Mouse (Mus musculus) monocyte, adult 2 months (primary cell): ENCODE data around the gene Methig1.
"Not testable (repeated sequence)": the region's sequence is repeated elsewhere in the genome, so short reads cannot be mapped to it uniquely, and the experiment has no call there.

Source experiments
- DNase-seq, 2 experiments: peaks; one replicate each; pipeline ENCODE4 v3.0.0; 2022; ENCODE audit warnings: low spot score in 2 of 2, low read depth in 1 of 2

Methig1 gene

DNA sequence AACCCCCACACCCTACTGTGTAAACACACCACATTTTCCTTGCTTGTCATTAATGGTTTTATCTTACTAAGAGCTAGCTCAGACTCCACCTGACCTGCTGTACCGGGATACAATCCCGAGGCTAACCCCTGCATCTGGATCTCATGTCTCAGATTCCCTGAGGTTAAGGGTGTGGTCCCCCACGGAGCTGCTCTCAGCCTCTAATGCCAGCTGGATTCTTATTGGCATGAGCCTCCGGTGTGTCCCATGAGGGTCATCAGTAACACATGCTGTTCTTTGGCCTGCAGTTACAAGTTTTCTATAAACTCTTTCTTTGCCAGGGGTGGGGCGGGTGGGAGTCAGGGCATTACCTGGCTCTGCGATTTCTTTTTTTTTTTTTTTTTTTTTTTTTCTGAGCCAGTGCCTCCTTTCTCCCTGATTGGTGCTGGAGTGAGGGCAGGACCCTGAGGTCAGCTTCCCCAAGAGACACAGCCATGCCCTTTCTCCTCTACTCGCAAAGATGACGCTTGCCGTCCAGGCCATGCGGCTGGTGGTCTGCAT, at the start of gene Methig1, which contains the start of gene Mettl7a2:
Gene Methig1, plus strand, starts transcription at position 439 of the 540 bp plus-strand sequence.
Gene Mettl7a2, plus strand, starts transcription at position 490 of the 540 bp plus-strand sequence.
- DNase-seq, result no peak

DNA sequence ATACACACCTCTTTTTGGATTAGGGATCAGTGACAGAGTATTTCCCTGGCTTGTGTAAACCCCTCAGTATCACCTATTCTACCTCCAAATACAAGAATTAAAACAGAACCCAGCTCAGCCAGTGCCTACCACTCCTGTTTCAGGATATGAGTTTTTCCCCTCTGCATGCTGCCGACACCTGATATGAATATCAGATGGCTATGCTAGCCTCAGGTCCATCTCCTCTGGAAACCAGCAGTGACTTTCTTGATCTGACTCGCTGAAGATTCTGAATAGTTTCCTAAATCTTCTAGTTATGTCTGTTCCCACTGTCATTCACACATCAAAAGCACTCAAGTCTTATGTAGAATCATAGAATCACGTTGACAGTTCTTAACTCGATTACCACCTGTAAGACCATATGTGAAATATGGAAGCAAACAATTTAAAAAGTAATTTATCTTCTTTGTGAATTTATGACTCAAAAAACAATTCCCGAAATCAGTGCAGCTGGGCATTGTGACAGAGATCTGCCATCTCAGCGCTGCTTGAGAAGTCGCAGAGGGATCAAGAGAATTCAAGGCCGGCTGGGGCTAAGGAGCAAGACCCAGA, 49.4 kb upstream of the Methig1 start:
- DNase-seq, result no peak

DNA sequence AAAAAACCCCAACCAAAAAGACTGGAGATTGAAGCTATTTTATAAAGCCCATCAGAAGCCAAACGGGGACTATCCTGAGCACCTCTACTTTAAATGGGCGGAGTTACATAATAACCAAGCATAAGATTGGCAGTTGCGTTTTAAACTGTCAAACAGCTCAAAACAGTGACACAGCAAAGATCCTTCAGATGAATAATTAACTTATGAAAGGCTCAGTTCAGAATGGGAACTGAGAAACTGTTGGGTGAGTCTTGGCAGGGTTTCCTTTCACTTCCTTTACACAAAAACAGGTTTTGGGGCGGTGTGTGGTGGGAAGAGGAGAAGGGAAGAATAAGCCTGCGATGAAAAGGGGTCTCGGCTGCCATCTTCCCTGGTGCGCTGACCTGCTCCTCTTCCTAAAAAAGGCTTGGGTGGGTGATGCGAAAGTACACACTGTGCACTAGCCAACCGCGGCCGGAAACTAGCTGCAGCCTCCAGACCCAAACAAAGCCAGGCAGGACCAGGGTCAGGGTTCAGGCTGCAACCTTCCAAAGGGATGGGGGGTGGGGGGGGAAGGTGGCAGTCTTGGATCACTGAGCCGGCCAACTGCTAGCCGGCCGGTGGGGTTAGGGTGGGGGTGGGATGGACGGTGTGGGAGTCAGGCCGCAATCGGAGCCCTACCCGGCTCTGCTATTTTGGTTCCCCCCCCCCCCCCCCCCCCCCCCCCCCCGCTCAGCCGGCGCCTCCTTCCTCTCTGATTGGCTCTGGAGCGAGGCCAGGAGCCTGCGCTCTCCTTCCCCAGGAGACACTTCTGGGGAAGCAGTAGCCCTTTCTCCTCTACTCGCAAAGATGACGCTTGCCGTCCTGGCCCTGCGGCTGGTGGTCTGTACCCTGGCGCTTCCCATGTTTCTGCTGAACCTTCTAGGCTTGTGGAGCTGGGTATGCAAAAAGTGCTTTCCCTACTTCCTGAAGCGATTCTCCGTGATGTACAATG, 48.6 kb upstream of the Methig1 start, which contains the start of gene Mettl7a1:
Gene Mettl7a1, plus strand, starts transcription at position 122 of the 973 bp plus-strand sequence.
- DNase-seq, result peak; percentile 27 to 50

DNA sequence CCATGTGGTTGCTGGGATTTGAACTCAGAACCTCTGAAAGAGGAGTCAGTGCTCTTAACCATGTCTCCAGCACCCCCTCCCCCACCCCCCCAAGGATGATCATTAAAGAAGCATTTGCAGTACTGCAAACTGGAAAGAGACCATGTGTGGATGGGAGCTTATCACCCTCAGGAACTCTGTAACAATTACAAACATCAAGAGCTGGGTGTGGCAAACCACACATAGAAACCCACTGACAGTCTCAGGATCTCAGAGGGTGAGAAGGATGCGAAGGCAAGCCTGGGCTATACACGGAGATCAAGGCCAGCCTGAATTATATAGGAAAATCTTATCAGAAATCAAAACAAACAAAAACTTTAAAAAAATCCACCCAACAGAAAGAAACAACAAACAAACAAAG, 46.7 kb upstream of the Methig1 start:
- DNase-seq, result no peak

DNA sequence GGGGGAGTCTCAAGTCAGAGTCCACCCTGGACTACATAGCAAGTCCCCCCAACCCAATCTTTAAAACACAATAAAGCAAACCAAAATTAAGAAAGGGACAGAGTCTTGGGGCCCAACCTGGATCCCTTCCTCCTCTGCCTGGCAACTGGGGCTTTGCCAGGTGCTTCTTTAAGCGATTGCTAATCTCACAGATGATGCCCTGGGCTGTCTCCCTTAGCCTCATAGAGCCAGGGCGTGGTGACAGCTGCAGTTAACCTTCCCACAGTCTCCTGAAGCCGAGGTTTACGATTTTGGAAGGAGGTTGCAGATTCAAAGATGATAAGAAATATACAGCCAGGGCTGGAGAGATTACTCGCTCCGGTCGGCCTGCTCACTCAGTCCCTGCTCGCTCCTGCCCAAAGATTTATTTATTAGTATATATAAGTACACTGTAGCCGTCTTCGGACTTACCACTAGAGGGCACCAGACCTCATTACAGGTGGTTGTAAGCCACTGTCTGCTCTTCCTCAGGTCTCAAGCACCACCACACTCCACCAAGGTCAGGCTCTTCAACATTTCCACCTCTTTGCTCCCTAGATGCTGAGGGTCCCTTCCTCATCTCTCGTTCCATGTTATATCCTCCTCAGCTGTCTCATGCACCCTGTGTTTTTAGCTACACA, 45.4 kb upstream of the Methig1 start:
- not testable (repeated sequence) for DNase-seq

DNA sequence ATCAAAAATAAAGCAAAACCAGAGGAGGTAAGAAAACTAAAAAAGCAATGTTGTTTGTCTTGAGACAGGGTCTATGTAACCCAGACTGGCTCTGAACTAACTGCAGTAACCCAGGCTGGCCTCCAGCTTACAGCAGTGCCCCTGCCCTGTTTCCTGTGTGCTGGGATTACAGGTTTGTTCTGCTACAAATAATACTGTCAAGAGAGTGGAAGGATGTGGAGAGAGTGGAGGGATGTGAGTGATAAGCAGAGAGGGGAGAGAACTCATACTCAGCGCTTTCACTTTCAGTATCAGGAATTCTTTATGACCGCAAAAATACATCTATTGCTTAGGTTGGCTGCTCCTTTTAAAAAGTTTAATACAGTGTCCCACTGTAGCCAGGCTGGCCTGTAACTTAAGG, 40.6 kb upstream of the Methig1 start:
- no peak for DNase-seq

DNA sequence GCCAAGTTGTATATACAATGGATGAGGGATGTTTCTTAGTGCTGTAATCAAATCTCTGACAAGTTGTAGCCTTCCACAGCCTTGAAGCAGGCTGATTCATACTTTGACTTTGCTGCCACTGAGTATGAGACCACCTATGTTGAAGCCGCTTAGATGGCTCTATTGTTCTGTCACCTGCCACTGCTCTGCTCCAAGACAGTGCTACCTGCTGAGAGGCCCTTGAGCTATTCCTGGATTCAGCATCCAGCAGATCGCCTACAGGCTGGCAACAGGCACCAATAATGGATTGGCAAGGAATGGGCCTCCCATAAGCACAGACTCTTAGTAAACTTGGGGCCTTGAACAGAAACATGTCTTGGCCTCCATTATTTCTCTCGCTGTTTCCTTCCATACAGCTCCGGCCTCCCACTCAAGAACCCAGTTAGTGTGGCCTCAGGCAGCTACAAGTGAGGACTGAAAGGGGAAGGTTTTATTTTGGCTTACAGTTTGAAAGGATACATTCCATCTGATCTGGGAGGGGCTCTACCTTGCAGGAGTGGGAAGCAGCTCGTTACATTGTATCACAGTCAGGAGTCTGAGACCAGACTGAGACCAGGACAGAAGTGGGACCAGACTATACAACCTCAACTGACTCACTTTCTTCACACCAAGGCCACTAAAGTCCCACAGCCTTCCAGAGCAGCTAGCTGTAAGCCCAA, 38.4 kb upstream of the Methig1 start:
- no peak for DNase-seq

DNA sequence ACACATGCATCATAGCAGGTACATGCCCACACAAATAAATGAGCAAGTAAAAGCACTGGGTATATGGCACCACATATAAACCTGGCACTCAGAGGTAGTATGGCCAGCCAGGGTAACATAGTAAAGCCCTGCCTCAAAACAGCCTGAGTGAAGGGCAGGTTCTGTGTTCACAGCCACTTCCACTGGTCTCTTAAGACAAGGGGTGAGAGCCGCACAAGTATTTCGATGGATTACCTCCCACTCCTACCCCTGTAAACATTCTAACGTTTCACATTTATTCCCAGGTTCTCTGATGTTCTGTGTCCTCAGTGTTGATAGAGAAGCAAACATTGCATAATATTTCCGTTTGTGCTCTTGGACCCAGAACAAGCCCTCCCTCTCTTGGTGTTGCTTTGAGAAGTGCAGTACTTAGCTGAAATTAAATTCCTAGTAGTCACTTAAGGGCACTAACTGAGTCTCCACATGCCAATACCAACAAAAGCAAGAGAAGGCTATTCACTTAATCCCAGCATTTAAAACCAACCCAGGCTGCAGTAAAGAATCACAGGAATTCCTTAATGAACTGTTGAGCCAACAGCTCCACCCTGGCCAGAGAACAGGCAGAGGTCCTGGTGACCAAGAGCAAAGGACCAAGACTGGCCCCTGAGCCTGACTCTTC, 34.8 kb upstream of the Methig1 start:
- DNase-seq, result not testable (repeated sequence)

DNA sequence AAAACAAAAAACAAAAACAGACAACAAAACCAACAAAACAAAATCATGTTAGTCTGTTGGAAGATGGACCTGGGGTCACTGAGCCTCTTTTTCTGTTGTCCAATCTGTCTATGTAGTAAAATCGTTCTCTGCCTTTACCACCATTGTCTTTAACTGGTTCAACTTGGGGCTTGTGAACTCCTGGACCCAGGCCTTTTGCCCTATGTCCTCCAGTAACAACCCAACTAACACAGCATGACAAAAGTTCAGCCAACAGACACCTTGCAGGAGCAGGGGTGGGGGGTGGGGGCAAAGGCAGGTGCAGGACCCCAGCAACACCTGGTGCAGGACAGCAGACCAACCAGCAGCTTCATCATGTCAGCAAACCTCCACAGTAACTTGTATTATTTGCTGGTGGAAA, 33.1 kb upstream of the Methig1 start:
- DNase-seq, result no peak

DNA sequence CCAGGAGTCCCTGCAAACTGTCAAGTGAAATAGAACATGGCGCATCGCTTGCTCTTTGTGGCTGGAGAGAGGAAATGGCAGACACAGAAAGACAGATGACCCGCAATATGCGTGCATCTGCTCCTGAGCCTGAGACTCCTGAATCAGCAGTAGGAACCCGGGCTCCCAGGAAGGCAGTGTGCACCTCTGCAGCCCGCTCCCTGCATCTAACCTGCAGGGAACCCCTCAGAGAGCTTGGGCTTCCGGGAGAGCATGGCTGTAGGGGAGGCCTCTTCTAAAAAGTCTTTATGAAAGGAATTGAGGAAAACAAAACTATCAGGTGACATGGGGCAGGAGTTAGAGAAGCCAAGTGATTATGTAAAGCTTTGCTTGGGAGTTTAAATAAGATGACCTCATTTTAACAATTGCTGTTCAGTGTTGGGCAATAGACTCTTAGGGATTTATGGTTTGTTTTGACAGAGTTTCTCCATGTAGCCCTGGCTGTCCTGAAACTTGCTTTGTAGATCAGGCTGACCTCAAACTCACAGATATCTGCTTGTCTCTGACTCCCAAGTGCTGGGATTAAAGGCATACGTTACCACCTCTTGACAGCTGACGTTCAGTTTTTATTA, 32.5 kb upstream of the Methig1 start:
- no peak for DNase-seq

DNA sequence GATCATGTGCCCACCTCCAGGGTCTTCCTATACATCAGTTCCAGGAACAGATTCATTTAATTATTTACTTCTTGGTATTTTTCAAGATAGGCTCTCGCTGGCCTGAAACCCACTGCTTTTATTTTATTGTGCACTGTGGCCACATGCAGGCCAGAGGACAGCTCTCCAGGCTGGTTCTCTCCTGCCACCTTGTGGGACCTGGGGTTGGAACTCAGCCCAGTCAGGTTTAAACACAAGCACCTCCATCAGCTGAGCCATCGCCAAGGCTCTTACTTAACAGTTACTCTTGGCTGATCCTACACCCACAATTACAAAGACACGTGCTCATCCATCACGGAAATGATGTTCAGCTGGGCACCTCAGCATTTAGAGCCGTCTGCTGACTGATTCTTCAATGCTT, 31.8 kb upstream of the Methig1 start:
- no peak for DNase-seq

DNA sequence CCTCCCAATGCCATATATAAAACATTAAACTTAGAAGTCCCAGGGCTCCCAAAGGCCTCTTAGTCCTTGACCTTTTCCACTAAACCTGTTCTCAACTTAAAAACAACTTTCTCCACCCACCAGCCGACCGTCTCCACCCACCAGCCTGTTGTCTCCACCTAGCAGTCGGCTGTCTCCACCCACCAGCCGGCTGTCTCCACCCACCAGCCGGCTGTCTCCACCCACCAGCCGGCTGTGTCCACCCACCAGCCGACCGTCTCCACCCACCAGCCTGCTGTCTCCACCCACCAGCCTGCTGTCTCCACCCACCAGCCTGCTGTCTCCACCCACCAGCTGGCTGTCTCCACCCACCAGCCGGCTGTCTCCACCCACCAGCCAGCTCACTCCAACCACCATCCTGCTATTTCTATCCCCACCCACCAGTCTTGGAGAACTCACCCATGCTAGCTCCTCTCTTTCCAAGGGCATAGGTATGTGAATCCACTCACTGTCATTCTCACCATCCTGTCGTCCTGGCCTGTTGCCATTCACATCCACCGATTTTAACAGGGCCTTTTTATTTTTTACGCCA, 28.8 kb upstream of the Methig1 start:
- no peak for DNase-seq

DNA sequence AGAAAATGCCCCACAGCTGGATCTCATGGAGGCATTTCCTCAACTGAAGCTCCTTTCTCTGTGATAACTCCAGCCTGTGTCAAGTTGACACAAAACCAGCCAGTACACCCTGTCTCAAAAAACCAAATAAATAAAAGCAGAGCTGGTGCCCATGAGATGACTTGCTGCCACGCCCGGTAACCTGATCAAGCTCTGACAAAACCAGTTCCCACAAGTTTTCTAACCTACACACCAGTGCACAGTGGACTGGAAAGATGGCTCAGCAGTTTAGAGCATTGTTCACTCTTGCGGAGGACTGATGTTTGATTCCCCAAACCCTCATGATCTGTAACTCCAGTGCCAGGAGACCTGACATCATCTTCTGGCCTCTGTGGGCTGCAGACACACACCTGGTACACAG, 27.7 kb upstream of the Methig1 start:
- no peak for DNase-seq

DNA sequence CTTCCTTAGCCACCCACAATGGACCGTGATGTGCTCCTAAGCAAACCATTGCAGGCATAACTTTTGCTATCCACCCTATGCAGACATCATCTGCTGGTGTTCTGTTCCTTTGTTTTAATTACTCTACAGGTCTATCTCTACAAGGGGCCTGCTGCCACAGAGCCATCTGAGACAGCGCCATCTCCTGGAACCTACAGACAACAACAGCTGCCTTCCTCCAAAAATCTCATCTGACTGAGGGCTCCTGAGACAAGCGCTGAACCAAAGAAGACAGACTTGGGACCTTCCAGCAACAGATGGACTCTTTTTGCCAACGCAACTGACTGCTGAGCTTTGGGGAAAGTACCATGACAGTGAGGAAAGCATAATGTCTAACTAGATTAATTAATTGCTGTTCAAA, 24.9 kb upstream of the Methig1 start:
- DNase-seq, result not testable (repeated sequence)

DNA sequence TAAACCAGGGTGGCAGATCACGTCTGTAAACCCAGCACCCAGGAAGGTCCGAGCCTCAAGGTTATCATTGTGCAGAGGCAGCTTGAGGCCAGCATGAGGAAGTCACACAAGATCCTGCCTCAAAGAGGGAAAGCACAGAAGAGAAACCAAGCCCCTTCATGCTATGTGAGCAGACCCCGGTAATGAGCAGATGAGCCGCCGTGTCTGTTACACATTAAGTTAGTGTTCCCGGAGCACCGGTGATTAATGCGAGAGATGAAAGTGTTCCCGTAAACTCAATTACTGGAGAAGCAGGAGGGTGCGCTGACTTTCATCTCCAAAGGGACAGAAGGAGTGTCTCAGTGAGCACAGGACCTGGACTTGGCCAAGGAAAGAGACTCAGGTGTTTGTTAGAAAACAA, 23.6 kb upstream of the Methig1 start:
- DNase-seq, result not testable (repeated sequence)

DNA sequence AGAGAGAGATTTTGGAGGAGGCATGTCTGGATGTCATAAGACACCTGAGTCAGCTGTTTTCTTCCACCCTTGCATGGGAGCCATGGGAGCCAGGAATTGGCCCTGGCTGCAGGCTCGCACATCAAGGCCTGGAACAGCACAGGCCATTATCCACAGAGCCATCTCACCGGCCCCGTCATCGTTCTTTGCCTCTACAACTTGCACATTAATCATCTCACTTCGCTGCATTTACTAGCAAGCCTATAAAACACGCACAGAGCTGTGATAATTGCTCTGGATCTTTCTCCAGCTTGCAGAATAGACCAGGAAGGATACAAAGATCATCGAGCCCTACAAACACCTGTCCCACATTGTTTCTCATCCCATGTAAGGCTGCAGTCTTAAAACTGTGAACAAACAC, 22.2 kb upstream of the Methig1 start:
- DNase-seq, result no peak

DNA sequence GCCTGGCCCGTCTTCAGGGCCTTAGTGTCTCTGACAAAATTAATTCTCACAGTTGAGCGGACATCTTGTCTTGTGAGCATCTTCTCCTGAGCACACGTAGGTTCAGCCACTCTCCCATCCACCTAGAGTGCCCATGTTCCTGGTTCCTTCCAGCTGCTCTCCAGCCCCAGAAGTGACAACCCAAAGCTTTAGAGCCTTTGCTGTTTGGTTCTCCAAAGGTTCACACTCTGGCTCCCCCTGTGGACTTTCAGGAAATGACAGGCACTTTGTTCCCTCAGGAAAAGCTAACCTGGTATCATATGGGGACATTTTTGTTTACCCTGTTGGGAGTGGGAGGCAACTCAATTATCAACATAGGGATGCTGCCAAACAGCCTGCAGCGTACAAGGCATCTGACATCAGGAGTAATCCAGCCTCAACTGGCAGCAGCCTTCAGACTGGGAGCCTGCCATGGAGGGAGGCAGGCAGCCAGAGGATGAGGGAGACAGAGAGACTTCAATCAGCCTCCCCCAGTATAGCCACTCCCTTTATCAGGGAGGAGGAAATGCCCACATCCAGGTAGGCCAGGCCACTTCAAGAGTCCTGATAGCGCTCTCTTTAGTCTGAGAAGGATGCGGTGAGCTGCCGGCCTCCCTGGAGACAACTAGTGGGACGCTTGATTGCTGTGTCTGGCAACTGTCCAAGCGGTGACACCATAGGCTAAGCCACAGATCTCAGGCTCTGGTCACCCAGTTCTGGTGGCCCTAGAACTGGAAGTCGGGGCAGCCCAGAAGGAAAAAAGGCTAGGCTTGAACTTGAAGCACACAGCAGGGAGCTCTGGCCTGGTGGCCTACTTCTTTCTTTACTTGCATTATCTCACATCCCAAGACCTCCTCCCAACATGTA, 20.6 kb upstream of the Methig1 start:
- DNase-seq, result not testable (repeated sequence)

DNA sequence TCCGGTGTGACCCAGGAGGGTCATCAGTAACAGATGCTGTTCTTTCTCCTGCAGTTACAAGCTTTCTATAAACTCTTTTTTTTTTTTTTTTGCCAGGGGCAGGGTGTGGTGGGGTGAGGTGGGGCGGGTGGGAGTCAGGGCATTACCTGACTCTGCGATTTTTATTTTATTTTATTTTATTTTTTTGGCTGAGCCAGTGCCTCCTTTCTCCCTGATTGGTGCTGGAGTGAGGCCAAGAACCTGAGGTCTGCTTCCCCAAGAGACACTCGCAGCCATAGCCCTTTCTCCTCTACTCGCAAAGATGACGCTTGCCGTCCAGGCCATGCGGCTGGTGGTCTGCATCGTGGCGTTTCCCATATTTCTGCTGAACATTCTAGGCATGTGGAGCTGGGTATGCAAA, 18.3 kb upstream of the Methig1 start, which contains the start of gene Mettl7a3:
Gene Mettl7a3, plus strand, starts transcription at position 301 of the 400 bp plus-strand sequence.
- no peak for DNase-seq
